Mouse (Mus musculus): Measurements from ENCODE around the gene Epb41l2.

DNA sequence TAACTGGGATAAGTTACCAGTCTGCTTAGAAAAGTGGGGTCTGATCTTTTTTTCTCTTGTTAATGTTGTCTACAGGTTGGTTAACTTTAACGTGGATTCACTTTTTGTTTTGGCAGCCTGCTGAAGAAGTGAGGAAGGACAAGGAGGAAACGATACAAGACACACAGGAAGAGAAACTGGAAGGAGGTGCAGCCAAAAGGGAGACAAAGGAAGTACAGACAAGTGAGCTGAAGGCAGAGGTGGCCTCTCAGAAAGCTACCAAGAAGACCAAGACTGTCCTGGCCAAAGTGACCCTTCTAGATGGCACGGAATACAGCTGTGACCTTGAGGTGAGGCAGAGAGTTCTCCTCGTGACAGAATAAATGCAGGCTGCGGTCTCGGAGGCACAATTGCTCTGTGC is 84.0 kb downstream of the Epb41l2 start:
- TF ChIP-seq CTCF (IDR thresholded peaks at IDR 0.05; ENCODE audit: borderline replicate concordance, control insufficient read depth, extremely low read depth, insufficient read depth, low read length, poor library complexity) (no peak), POLR2A (IDR thresholded peaks at IDR 0.05; ENCODE audit: control insufficient read depth, extremely low read depth, insufficient read depth, low read length, poor library complexity) (no peak)
